Mouse (Mus musculus) mesoderm, embryonic 11.5 days (tissue): Measurements from ENCODE around the gene Zbtb9.
"Not testable (repeated sequence)": the region's sequence is repeated elsewhere in the genome, so short reads cannot be mapped to it uniquely, and the experiment has no call there.

Source experiments
- DNase-seq: peaks from one replicate; pipeline ENCODE4 v3.0.0-alpha.2; 2012; ENCODE audit warnings: low read depth, low spot score

Gene Zbtb9

GRCm38 (mm10) chr17:26972703-26973574 lies at the start of gene Zbtb9:
TSS of gene Zbtb9 (plus strand) at chr17:26973167.
- peak; percentile 96 for DNase-seq

DNA sequence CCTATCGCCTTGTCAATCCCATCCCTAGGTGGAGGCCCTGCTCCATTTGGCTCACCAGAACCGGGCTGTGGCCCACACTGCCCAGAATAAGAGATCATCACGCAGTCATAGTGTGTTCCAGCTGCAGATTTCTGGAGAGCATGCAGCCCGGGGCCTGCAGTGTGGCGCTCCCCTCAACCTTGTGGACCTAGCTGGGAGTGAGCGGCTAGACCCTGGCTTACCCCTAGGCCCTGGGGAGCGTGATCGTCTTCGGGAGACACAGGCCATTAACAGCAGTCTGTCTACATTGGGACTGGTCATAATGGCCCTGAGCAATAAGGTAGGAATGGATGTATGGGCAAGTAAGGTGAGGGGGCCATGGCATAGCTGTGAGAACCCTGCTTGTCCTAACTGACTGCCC lies 47.6 kb upstream of the Zbtb9 start:
- not testable (repeated sequence) for DNase-seq

GRCm38 (mm10) chr17:26931795-26932194 lies 41.2 kb upstream of the Zbtb9 start:
- DNase-seq: not testable (repeated sequence)

DNA sequence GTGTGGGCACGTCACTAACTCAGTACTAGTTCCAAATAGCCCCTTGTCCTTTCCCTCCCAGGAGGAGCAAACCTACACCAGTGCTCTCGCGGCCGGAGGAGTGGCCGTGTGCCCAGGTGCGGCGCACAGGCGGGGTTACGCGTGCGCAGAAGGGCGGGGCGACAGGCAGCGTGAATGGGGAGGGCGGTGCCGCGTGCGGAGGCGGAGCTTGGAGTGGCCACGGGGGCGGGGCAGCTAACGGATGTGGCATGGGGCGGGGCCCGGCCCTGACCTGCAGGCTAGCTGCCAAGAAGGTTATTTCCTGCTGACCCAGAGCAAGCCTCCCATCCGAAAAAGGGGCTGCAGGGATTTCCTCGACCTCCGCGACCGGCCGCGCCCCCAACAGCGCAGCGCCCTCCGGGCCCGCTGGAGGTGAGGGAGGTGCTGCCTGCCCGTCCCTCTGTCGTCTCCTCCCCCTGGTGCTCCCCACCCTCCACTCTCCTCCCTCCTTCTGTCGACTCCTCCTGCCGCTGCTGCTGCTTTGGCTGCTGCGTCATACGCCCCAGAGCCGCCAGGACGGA lies 40.0 kb upstream of the Zbtb9 start, which contains the start of gene Phf1:
Gene Phf1, plus strand, starts transcription at position 214 of the 560 bp plus-strand sequence.
- DNase-seq: peak; percentile 90

- DNase-seq: no peak
Observed at GRCm38 (mm10) chr17:26933419-26933818, 39.5 kb upstream of the Zbtb9 start.

GRCm38 (mm10) chr17:26933885-26934827 lies 38.8 kb upstream of the Zbtb9 start:
- no peak for DNase-seq

DNA sequence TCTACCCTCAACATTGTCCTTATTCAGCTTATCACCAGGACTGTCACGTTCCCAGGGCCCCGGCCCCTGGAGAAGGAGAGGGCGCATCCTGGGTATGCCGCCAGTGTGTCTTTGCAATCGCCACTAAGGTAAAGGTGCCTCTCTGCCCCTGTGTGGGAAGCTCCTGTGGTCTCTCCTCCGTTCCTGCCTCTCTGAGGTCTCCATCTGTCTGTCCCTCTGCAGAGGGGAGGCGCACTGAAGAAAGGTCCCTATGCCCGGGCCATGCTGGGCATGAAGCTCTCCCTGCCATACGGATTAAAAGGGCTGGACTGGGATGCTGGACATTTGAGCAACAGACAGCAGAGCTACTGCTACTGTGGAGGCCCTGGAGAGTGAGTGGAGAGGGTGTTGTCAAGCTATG lies 37.9 kb upstream of the Zbtb9 start:
- DNase-seq: no peak

DNA sequence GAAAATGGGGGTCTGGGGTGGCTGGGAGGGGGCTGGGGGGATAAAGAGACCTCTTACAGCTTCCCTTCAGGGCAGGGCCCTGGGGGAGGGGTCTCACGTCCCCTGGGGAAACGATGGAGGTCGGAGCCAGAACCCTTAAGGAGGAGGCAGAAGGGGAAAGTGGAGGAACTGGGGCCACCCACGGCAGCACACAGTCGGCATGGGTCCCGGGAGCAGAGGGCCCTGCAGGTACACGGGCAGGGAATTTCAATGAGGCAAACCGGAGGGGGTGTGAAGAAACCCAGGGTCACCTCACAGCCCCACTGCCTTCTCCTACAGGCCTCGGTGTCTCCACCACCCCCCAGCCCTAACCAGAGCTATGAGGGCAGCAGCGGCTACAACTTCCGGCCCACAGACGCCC lies 36.5 kb upstream of the Zbtb9 start:
- no peak for DNase-seq

DNA sequence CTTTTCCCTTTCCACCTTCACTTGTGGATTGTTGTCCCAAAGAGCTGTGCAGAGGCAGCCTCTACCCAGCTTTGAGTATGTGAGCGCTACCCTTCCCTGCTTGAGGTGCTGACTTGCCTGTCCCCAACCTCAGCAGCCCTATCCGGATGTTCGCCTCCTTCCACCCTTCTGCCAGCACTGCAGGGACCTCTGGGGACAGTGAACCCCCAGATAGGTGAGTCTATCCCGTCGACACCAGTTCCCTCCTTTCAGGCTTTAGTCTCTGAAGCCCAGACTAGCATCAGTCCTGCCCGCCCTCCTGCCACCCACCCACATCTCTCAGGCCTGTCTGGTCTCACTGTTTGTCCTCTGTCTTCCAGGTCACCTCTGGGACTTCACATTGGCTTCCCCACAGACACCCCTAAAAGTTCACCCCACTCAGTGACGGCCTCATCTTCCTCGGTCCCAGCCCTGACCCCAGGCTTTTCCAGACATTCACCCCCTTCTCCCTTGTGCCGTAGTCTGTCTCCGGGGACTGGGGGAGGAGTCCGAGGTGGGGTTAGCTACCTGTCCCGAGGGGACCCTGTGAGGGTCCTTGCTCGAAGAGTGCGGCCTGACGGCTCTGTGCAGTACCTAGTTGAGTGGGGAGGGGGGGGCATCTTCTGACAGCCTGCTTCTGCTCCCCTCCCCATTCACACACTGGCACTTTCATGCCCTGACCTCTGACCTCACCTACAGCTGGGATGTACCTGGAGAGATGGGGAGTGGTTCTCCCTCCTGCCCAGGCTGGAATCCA lies 35.9 kb upstream of the Zbtb9 start:
- DNase-seq: no peak

DNA sequence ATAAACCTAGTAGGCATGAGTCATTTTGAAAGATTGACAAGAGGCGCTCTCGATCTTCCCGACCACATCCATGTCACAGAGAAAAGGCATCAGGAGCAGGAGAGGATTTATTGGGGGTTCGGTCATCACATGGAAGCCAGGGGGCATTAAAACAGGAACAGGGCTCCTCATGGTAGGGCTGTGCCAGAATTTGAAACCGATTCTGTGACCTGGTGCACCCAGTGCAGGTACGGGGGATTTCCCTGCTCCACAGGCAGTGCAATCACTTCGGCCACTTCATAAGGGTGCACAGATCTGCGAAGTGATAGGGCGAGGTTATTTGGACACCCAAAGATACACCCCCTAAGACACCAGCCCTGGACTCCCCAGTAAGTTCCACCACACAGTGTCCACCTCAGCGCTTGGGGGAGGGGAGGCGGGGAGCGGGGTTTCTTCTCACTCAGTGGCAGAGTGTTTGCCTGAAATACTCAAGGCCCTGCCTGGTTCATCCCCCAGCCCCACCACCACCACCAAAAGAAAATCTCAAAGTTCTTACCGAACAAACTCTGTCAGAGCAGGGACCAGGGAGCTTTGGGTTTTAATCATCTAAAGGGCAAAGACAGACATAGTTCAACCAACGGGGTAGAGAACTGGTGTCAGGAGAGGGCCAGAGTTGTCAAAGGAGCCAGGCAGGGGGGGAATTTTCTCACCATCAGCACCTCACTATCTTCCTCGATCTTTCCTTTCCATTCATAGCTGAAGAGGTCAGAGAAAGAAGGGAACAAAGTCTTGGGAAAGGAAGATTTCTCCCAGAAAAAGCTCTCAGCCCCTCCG lies 34.9 kb upstream of the Zbtb9 start:
- no peak for DNase-seq

DNA sequence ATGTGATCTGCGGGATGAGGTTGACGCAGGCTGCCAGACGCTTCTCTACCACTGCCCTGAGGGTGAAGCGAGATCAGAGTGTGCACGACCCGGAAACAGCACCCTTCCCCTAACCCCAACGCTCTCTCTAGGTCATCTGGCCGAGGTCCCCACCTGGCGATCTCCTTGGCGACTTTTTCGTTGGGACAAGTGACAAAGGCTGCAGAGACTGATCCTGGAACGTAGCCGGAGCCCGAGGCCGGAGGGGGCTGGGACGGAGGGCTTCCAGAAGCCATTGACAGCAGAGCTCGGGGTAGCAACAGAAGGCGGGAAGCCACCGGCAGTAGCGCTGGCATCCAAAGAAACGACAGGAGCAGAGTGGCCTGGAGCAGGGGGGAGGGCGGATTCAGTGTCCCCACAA lies 34.2 kb upstream of the Zbtb9 start:
- DNase-seq: no peak

- peak; percentile 100 for DNase-seq
Observed at GRCm38 (mm10) chr17:26939178-26939972, 33.6 kb upstream of the Zbtb9 start, which contains the start of gene Cuta. TSS of gene Cuta (minus strand) at chr17:26939569.

GRCm38 (mm10) chr17:26939973-26940300 lies 33.0 kb upstream of the Zbtb9 start:
- no peak for DNase-seq

- peak; percentile 46 for DNase-seq
Observed at GRCm38 (mm10) chr17:26941031-26941789, 31.8 kb upstream of the Zbtb9 start, which contains the start of gene Syngap1. TSS of gene Syngap1 (plus strand) at chr17:26941253.

DNA sequence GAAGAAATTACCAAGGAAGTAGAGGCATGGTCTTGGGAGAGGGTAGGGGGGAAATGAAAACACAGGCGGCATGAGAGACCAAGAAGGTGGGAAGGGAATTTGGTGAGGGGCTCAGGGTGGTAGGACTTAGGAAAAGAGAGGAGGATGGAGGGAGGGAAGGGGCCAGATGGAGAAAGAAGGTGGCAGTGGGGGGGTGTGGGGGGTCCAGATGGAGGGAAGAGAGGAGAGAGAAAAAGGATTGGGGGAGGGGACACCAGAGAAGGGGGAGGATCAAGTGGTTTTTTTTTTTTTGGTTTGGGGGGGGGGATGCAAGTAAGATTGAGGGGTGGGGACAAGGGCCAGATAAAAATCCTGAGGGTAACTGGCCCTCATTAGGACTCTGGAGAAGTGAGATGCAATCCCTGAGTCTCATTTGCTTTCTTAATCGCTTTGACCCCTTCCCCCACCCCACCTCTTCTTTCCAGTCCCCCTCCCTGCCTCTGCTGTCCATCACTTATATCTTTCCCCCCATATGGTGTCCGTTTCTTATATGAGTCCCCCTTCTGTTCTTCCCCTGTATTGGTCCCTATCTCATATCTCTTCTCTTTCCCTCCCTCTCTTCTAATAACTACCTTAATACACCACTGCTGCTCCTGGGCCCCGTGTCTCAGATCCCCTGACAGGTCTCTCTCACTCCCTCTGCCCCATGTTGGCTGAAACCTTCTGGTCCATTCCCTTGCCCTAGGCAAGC lies 31.0 kb upstream of the Zbtb9 start:
- DNase-seq: no peak

DNA sequence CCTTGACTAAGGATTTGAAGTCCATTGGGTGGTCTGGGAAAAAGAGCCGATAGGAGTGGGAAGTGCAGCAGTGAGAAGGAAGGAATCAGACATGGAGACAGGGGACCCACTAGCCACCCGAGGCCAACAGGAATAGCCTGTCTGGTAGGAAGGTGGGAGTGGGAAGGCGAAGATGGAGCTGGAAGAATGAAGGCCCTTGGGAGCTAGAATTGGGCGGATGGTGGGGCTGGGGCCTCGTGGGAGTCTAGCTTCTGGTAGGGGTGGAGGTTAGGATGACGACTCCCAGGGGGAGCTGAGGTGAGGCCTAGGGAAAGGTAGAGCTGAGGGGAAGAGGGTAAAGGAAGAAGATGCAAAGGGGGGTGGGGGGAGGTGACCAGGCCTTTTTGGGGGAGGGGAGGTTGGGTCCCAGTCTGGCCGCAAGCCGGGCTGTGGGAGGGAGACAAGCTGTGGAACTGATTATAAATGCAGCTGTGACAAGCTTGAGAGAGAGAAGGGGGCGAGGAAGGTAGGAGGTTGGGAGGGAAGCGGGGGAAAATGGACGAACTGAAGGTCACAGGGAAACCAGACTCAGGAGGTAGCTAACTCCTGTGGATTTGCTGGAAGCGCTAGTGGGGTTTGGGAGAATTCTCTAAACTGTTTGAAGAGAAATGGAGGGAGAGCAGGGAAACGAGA lies 27.0 kb upstream of the Zbtb9 start:
- no peak for DNase-seq

DNA sequence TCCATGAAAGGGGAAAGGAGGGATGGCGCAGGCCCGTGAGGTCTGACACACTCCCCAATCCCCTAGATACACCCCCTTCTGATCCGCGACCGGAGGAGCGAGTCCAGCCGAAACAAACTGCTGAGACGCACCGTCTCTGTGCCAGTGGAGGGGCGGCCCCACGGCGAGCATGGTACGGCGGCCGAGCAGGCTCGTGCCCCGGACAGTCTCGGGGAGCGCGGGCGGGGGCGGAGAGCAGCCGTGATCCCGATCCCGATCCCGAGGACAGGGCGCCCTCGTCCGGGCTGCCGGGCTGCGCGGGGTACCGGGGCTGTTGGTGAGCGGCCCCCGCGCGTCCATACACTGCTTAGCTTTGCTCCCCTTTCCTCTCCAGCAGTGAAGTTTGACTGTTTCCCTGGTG lies 26.4 kb upstream of the Zbtb9 start:
- no peak for DNase-seq
